Mouse (Mus musculus) T-helper 2 cell (primary cell): ENCODE measurements around the gene Pcdh9.

Experiments
- in situ Hi-C: fragments of 300-600 bp; cut with MboI, MseI; formaldehyde crosslinking; loops from one replicate; pipeline ENCODE4 v1.15.1; 2025; ENCODE audit warnings: high pct_unique_total_duplicates

The Pcdh9 gene

GRCm38 (mm10) chr14:93794530-93794929 lies 95.9 kb downstream of the Pcdh9 start:
- in situ Hi-C loops = no loop called here

DNA sequence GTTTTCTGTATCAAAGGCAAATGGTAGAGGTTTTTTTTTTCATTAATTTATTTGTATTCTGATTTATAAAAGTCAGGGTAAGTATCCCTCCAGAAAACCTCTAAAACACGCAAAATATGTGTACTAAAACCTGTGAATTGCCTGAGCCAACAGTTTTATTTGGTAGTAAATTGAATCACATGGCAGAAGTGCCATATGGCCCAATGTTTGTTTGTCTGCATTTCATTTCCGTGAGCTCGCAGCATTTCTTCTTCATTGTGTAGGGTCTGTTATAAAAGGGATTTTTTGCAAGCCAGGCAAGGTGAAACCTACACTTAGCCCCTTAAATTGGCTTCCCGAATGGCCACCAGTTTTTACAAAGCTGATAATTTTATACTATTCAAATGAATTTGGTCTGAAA lies 104.2 kb downstream of the Pcdh9 start:
- in situ Hi-C loops = loop anchor here (10.0 kb wide), 1 partner anchor 809 kb away; no protein-coding TSS in a partner anchor

GRCm38 (mm10) chr14:93785031-93785430 lies 105.4 kb downstream of the Pcdh9 start:
- in situ Hi-C loops = loop anchor here (10.0 kb wide), 1 partner anchor 810 kb away; no protein-coding TSS in a partner anchor

DNA sequence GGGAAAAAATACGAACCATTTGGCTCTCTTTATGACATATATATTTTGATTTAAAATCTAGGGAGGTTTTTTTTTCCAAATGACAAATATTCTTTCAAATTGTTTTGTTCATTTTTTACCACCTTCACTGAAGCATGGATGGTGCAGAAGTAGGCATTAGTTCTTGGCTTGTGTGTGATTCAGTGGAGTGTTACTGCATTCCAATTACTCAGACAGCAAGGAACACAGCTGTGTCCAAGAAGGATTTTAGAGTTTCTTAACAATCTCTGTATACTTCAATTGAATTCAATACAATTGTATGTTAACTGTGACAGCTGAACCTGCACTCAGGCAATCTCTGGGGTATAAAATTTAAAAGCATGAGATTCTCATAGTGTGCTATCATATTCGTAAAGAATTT lies 127.6 kb downstream of the Pcdh9 start:
- in situ Hi-C loops = no loop called here

DNA sequence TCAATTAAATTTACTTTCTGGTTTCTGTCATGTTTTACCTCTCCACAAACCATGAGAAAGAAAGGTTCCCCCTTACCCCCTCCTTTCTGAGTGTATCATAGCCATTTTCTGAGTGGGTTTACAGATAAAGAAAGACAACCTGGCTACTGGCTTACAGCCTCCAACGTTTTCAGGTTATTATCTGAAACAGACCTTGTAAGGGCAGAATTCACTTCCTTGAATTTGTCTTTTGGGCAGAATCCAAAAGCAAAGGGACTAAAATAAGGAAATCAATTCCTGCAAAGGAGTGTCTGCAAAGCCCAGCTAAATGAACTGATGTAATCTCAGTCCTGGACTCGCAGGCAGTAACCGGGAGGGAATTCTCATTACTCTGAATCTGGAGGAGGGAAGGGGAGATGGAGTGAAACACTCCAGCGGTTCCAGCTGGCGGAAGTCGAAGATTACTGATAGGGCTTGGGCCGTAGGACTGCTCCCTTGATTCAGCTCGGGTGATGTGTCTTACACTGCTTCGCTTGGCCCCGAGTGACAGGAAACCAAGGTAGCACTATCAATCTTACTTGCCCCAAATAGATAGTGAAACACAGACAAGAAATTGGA lies 156.3 kb downstream of the Pcdh9 start:
- in situ Hi-C loops = no loop called here

- in situ Hi-C loops = no loop called here
These were observed 164.7 kb downstream of the Pcdh9 start for GRCm38 (mm10) chr14:93725798-93726197.

- in situ Hi-C loops = no loop called here
These were observed 171.3 kb downstream of the Pcdh9 start for GRCm38 (mm10) chr14:93719208-93719607.

GRCm38 (mm10) chr14:93713250-93713935 lies 177.1 kb downstream of the Pcdh9 start:
- in situ Hi-C loops = no loop called here

DNA sequence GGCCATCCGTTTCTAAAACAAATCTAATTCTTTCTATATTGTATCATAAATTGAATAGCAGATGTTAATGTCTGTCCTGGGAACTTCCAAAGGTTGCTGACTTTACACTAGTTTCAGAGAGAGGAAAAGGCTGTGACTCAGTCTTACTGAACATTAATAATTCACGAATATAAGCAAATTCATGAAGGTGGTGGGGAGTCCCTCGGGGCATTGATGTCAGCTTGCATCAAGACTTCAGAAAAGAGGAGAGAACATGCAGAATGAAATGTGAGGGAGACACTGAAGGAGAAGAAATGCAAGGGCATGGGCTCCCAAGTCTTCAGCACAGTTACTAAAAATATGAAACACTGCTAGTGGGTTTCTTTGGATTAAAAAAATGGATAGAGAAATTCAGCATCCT lies 181.8 kb downstream of the Pcdh9 start:
- in situ Hi-C loops = no loop called here

DNA sequence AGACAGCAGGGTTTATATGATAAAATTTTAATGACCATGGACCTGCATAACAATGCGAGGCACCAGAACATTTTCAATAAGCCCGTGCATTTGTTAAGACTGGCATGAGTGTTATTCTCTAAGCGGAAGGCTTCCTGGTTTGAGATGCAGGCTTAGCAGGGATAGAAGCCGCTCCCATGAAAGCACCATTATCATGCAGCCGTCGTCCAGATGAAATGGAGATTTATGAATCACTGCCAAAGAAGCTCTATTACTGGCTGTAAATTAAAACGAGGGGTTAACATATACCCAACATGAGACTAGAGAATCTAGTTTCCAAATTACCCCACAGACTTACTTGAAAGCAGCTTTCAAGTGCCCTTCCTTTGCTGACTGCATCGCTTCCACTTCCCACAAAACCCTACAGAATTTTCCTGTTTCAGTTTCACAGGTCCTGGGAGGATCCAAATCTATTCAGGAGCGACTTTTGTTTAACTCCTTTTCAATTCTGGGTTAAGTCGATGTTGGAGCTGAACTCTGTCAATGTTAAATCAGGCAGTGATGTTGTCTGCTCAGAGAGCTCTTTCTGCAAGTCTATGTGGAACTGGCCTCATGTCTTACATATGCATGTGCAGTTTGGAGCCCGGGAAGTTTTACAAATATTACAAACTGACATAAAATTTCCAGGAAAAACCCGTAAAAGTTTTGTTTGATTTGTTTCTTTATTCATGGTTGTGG lies 188.9 kb downstream of the Pcdh9 start:
- in situ Hi-C loops = no loop called here

- in situ Hi-C loops = no loop called here
These were observed 189.6 kb downstream of the Pcdh9 start for GRCm38 (mm10) chr14:93700916-93701315.

DNA sequence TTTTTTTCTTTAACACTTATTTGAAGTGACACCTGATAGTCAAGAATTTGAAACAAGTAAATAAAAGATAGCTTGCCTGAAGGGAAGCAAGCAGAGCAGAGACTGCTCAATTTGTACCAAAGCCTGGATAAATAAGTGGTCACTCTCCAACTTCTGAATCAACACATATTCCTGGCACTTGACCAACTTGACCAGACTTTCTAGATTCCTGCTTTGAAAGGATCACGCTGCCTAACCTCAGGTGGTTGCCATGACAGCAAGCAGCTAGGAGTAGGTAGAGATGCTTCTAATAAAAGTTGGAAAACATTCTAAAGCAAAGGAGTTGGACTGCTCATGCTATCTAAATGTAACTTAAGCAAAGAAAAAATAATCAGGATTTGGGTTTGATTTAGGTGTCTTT lies 205.8 kb downstream of the Pcdh9 start:
- in situ Hi-C loops = no loop called here

- in situ Hi-C loops = no loop called here
These were observed 215.0 kb downstream of the Pcdh9 start for GRCm38 (mm10) chr14:93675273-93676068.

GRCm38 (mm10) chr14:93653986-93654757 lies 236.3 kb downstream of the Pcdh9 start:
- in situ Hi-C loops = no loop called here

GRCm38 (mm10) chr14:93627241-93627640 lies 263.2 kb downstream of the Pcdh9 start:
- in situ Hi-C loops = no loop called here

DNA sequence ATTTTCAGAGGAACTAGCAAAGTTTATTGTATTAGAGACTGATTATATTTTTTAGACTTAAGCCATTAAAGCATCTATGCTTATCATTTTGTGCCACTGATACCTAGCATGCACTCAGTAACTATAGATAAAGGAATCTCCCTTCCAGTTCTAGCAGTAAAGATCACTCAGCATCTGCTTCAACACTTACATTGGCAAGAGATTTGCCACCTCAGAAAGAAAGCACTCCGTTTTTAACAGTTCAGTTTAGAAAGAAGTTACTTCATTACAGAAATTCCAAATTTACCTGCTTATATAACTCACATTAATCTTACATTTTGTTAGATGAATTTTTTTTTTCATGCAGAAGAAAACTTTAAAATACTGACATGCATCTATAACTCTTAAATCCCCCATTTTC lies 266.3 kb downstream of the Pcdh9 start:
- in situ Hi-C loops = no loop called here

- in situ Hi-C loops = no loop called here
These were observed 269.3 kb downstream of the Pcdh9 start for GRCm38 (mm10) chr14:93621211-93621610.

- in situ Hi-C loops = no loop called here
These were observed 282.9 kb downstream of the Pcdh9 start for GRCm38 (mm10) chr14:93607546-93607945.

DNA sequence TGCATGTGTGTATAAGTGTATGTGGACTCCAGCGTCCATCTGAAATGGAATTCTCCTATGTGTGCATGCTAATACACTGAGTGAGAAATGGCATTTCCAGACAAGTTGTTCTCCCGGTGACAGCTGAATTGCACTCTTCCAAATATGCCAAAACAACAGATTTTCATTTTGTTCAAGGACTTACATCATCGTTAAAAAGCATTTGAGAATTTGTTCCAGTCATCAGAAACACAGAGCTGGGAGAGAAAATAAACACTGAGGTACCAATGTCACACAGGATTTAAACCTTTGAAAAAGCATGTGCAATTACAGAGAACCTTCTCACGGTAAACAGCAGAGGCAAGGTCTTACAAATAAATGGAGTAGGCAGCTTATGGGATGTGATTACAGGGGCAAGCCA lies 290.5 kb downstream of the Pcdh9 start:
- in situ Hi-C loops = no loop called here

- in situ Hi-C loops = no loop called here
These were observed 305.0 kb downstream of the Pcdh9 start for GRCm38 (mm10) chr14:93585432-93586024.

DNA sequence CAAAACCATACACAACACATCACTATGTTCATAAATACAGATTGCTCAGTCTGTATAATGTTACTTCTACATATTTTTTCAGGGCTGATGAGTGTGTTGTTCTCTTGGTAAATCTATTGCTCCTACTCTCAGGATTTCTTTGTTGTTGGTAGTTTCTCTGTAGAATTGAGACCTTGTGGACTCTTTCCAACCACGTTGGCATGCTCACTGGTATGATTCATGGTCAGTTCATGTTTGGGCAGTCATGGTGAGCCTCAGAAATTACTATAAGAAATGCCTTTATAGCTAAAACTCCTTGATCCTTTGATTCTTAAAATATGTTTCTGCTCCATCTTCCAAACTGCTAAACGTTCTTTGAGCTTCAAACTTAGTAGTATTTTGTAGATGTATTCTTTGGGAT lies 326.1 kb downstream of the Pcdh9 start:
- in situ Hi-C loops = no loop called here
